ENCODE assay signal across 7 mouse cellular contexts in genomic region chr12:4906951-4907906, GRCm38 (mm10). TPM values are rescaled to one million over a fixed set of nuclear protein-coding genes. Genes with fewer than 3 reads are reported as not detected.
DNase-seq lines count a peak whose midpoint lies in the region; ATAC-seq lines count a peak whose summit lies in the region.

Ubxn2a (minus strand) TSS chr12:4907705.

- H3K9ac ChIP-seq in intestine, embryonic 14.5 days (ENCODE audit: low read length) = peak within 1 kb of the TSS; percentile 74

- no peaks in the 10 kb centered on the region for H3K4me1 ChIP-seq in intestine, embryonic 14.5 days (replicated peaks; ENCODE audit: control insufficient read depth, insufficient read depth, low read length)

- H3K4me2 ChIP-seq in intestine, embryonic 14.5 days (ENCODE audit: low read length) = peak within 1 kb of the TSS; percentile 73

- intact Hi-C loops in left cerebral cortex, postnatal 14 days (cut with DNase I) = loop anchor here (10.0 kb wide), 1 partner anchor 312 kb away; the partner anchor contains the start of genes Gm3625 and Itsn2

- under 1% methylated on average over 121 of the region's 125 CpGs for WGBS in intestine, embryonic 14.5 days

- H3K4me3 ChIP-seq in intestine, embryonic 14.5 days (ENCODE audit: low read depth, low read length) = peak within 1 kb of the TSS; percentile 55

- no peaks in the 10 kb centered on the region for H3K27me3 ChIP-seq in intestine, embryonic 14.5 days (replicated peaks; ENCODE audit: control insufficient read depth, insufficient read depth, low read length)

- H3K9me3 ChIP-seq in intestine, embryonic 14.5 days (ENCODE audit: control insufficient read depth, low read length) = no peaks in the 10 kb centered on the region

- peak; percentile 94 to 96 for DNase-seq in adrenal gland, adult 18-20 months (ENCODE audit: low spot score in 2 of 2)
- DNase-seq in embryo, embryonic 11 days = peak; percentile 95
- peak; percentile 94 for DNase-seq in gastrocnemius, postnatal 25 days
- DNase-seq in intestine, embryonic 14.5 days (ENCODE audit: low spot score) = peak; percentile 95
- DNase-seq in left cerebral cortex, postnatal 14 days (ENCODE audit: low spot score in 2 of 2) = peak; percentile 95 to 96
- DNase-seq in mesoderm, embryonic 11.5 days (ENCODE audit: low read depth, low spot score) = peak; percentile 94
- DNase-seq in right cerebral cortex, postnatal 4 days = peak; percentile 97

- peak within 1 kb of the TSS; percentile 81 for H3K27ac ChIP-seq in intestine, embryonic 14.5 days (ENCODE audit: low read depth)

- ATAC-seq in intestine, embryonic 14.5 days (replicated peaks; ENCODE audit: low FRiP score, low TSS enrichment, low read depth) = peak; percentile 93

- H3K36me3 ChIP-seq in intestine, embryonic 14.5 days (ENCODE audit: control insufficient read depth, insufficient read depth, low read length) = no peaks in the 10 kb centered on the region

RNA-seq across cellular contexts. Expression of gene Ubxn2a, which starts in this region (rescaled TPM):
- total RNA-seq in adrenal gland, adult 18-20 months (2021) = 10 to 100 TPM; 56.2 to 65.5 TPM
- 10 to 100 TPM; 83.8 to 96.3 TPM for total RNA-seq in gastrocnemius, postnatal 25 days (2021)
- 26.5 and 30.0 TPM in 2 replicates for polyA plus RNA-seq in intestine, embryonic 14.5 days (2014; fragmentation: Nextera tagmentation; extraction: Ambion mirVana)
- 10 to 100 TPM; 43.5 to 45.7 TPM for total RNA-seq in left cerebral cortex, postnatal 14 days (2021)

Comparison
In these comparisons a context has a peak if more than half of its experiments do, and no peak if none do; other contexts are left out.
1. Peak in every context shown above with its lines: DNase-seq, ATAC-seq, H3K4me3 ChIP-seq and H3K27ac ChIP-seq.